Mouse (Mus musculus) testis, adult 2 months (tissue): Measurements from ENCODE around the gene D330045A20Rik. TPM values are rescaled to one million over a fixed set of nuclear protein-coding genes. Genes with fewer than 3 reads are reported as not detected.

Source experiments
- H3K27ac ChIP-seq: fragments of 200-500 bp; 2 replicates; pipeline ENCODE4 v1.5.1; 2012; ENCODE audit warnings: low read depth, low read length; ENCODE audit not compliant: control insufficient read depth, insufficient read depth
- H3K27me3 ChIP-seq: fragments of 200-500 bp; 2 replicates; pipeline ENCODE4 v1.6.1; 2012; ENCODE audit warnings: mild to moderate bottlenecking, low read length, moderate library complexity; ENCODE audit not compliant: control insufficient read depth, insufficient read depth
- H3K36me3 ChIP-seq: fragments of 200-500 bp; 2 replicates; pipeline ENCODE4 v1.6.1; 2012; ENCODE audit warnings: mild to moderate bottlenecking, low read length; ENCODE audit not compliant: control insufficient read depth, insufficient read depth
- H3K4me1 ChIP-seq: fragments of 200-500 bp; 2 replicates; pipeline ENCODE4 v1.6.1; 2012; ENCODE audit warnings: low read length; ENCODE audit not compliant: control insufficient read depth, insufficient read depth
- H3K4me3 ChIP-seq: fragments of 200-500 bp; 2 replicates; pipeline ENCODE4 v1.5.1; 2012; ENCODE audit warnings: low read depth, mild to moderate bottlenecking, low read length, moderate library complexity, mixed read lengths; ENCODE audit not compliant: control insufficient read depth
- CTCF ChIP-seq: fragments of 200-500 bp; IDR thresholded peaks from 2 replicates; pipeline ENCODE4 v1.5.1; 2012; ENCODE audit warnings: low read depth, mild to moderate bottlenecking, inconsistent platforms, low read length, moderate library complexity; ENCODE audit not compliant: control insufficient read depth, insufficient read depth, insufficient replicate concordance
- POLR2A ChIP-seq: fragments of 200-500 bp; IDR thresholded peaks from 2 replicates; pipeline ENCODE4 v1.6.1; 2012; ENCODE audit warnings: low read depth, mild to moderate bottlenecking, inconsistent platforms, low read length, moderate library complexity; ENCODE audit not compliant: control insufficient read depth
- polyA plus RNA-seq: library from polyadenylated mRNA; depleted of rRNA; stranded (reverse); fragments of >200 nt; gene quantifications from 2 replicates; pipeline ENCODE4 v1.2.3, GENCODE M21; 2012

Gene D330045A20Rik
- polyA plus RNA-seq, 1 experiment: 0.25 TPM

GRCm38 (mm10) chrX:139519251-139519650 lies 39.1 kb downstream of the D330045A20Rik start:
- no peak overlapping the region for H3K4me3 ChIP-seq
- H3K27me3 ChIP-seq: no peaks in the 10 kb centered on the region
- TF ChIP-seq CTCF: no peak
- no peak for TF ChIP-seq POLR2A

DNA sequence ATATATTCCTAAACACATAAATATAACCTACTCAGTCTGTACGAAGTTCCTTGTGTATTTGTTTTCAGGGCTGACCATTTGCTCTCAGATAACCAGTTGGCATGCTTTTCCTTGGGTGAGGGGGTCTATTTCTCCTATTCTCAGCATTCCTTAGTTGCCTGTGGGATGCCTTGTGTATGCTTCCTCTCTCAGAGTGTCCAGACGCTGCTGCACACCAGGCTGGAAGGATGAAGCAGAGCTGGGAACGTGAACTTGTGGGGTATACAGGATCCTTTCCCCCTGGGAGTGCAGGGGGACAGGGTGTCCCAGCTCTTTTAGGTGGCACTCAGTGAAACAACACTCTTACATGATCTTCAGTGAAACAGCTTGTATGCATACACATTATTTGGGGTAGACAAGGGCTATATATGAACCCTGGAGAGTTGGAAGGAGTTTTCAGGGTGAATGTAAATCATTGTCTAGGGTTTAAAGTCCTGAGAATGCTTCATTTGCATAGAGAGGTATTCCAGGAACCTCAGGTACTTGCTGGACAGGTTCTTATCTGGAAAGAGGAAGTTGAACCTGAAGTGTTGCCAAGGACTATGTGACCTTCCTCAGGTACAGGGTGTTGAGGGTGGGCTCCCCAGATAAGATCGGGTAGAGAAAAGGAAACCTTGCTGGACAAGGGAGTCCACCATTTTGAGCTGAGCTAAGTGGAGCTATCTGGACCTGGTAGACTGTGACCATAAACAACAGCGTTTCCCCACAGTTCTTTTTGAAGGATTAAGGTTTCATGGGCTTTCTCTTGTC lies 44.3 kb downstream of the D330045A20Rik start:
- H3K27me3 ChIP-seq: no peaks in the 10 kb centered on the region
- no peaks in the 10 kb centered on the region for H3K4me1 ChIP-seq
- no peak overlapping the region for H3K27ac ChIP-seq

More at GRCm38 (mm10) chrX:139519251-139519650, 39.1 kb downstream of the D330045A20Rik start:
- Histone ChIP-seq H3K4me1 (no peaks in the 10 kb centered on the region), H3K27ac (no peak overlapping the region), H3K36me3 (no peaks in the 10 kb centered on the region)

DNA sequence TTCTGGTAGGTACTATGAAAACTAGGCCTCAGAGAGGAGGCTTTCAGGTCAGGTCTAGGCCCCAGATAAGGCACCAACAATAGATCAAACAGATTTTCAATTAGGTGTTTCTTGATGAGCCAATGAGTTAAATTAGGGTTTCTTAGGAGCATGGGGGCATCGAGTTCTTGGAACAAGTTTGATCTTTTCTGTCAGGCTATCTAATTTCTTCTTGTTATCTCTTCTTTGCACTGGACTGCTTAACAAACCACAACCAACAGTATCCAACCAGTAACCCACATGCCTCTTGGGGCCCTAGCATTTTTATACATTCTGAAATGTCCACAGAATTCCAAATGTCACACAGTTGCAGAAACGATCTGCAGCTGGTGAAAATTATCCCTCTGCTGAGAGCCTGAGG lies 45.6 kb downstream of the D330045A20Rik start:
- Histone ChIP-seq H3K4me1 (no peaks in the 10 kb centered on the region), H3K27me3 (no peaks in the 10 kb centered on the region), H3K4me3 (no peak overlapping the region), H3K36me3 (no peaks in the 10 kb centered on the region), H3K27ac (no peak overlapping the region)
- no peak for TF ChIP-seq CTCF
- no peak for TF ChIP-seq POLR2A

More for the DNA sequence above, 44.3 kb downstream of the D330045A20Rik start:
- TF ChIP-seq POLR2A (no peak), CTCF (no peak)
- Histone ChIP-seq H3K36me3 (no peaks in the 10 kb centered on the region), H3K4me3 (no peak overlapping the region)

DNA sequence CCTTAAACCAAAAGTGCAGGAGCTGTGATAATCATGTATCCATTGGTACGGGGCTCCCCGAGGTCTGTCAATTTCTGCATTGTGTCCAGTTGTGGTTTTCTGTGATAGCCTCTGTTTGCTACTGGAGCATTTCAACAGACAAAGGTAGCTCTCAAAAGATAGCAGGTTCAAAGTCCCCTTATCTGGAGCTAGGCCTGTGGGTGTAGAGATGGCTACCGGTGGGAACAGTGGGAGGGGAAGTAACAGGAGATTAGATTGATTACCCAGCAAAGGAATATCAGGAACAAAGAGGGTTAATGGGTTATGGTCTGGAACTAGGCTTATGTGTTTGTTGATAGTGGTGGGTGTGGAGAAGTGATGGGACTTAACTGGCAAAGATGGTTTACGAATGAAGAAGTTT lies 46.8 kb downstream of the D330045A20Rik start:
- Histone ChIP-seq H3K27me3 (no peaks in the 10 kb centered on the region), H3K4me1 (no peaks in the 10 kb centered on the region), H3K27ac (no peak overlapping the region), H3K36me3 (no peaks in the 10 kb centered on the region), H3K4me3 (no peak overlapping the region)
- no peak for TF ChIP-seq CTCF
- no peak for TF ChIP-seq POLR2A

DNA sequence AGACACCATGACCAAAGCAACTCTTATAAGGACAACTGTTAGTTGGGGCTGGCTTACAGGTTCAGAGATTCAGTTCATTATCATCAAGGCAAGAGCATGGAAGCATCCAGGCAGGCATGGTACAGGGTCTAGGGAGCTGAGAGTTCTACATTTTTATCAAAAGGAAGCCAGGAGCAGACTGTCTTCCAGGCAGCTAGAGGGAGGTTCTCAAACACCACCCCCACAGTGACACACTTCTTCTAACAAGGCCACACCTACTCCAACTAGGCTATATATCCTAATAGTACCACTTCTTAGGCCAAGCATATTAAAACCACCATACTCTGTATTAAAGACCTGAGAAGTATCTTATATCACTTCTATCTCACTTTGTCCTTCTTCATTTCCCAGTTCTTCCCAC lies 49.5 kb downstream of the D330045A20Rik start:
- Histone ChIP-seq H3K27me3 (no peaks in the 10 kb centered on the region), H3K36me3 (no peaks in the 10 kb centered on the region), H3K4me3 (no peak overlapping the region), H3K27ac (no peak overlapping the region), H3K4me1 (no peaks in the 10 kb centered on the region)
- TF ChIP-seq POLR2A: no peak
- no peak for TF ChIP-seq CTCF

DNA sequence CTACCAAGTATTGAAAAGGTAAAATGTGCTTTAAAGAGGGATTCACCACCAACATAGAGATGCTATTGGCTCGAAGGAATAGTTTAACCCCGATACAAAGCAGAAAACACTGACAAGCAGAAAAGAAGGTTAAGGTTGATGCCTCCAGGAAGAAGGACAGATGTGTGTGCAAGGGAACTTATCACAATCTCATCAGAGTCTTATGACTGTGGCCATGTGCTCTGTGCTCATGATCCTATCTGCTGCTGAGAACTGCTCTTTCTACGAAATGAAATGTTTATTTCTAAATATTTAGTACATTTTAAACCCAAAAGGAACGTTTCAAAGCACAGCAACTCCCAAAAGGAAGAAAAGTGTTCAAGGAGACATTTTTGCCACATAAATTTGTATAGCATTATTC lies 52.1 kb downstream of the D330045A20Rik start:
- TF ChIP-seq CTCF: no peak
- Histone ChIP-seq H3K27ac (no peak overlapping the region), H3K27me3 (no peaks in the 10 kb centered on the region)

GRCm38 (mm10) chrX:139537641-139538397 lies 57.7 kb downstream of the D330045A20Rik start:
- no peaks in the 10 kb centered on the region for H3K36me3 ChIP-seq
- no peaks in the 10 kb centered on the region for H3K27me3 ChIP-seq

More for the DNA sequence above, 52.1 kb downstream of the D330045A20Rik start:
- H3K36me3 ChIP-seq: no peaks in the 10 kb centered on the region
- no peaks in the 10 kb centered on the region for H3K4me1 ChIP-seq
- H3K4me3 ChIP-seq: no peak overlapping the region

More at GRCm38 (mm10) chrX:139537641-139538397, 57.7 kb downstream of the D330045A20Rik start:
- TF ChIP-seq CTCF (no peak), POLR2A (no peak)
- Histone ChIP-seq H3K27ac (no peak overlapping the region), H3K4me1 (no peaks in the 10 kb centered on the region), H3K4me3 (no peak overlapping the region)
